Mouse (Mus musculus): ENCODE data around the gene Gm28308. TPM values are rescaled to one million over a fixed set of nuclear protein-coding genes. Genes with fewer than 3 reads are reported as not detected.

Gene Gm28308
- total RNA-seq, 2 experiments from 2014 or later: not detected

DNA sequence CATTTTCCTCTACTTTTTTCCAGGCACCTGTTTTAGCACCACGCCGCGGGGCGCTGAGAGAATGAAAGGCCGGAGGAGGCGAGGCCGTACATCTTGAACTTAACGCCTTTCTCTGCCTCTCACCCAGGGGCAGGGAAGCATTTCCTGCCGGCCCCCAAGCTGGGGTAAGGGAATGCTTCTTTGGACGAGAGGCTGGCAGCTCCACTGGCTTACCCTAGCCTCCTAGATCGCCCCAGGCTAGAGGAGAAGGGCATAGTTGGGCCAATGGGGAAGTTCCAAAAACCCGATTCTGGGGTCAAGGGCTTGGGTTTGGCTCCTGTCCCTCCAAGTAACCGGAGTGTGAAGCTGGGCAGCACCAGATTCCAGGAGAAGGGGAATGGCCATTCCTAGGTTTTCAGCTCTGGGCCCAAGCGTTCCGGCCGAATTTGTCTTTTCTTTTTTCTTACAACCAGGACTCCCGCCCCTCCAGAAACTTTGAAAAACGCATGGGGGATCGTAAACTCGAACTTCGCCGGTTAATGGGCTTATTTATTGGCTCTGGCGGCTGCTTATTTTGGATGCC is 19.9 kb upstream of the Gm28308 start:
- DNase-seq (ENCODE audit: low spot score in 2 of 2): no peak

- no peak for DNase-seq (ENCODE audit: low spot score in 2 of 2)
These were observed 19.4 kb upstream of the Gm28308 start for GRCm38 (mm10) chr6:52232568-52232965.

DNA sequence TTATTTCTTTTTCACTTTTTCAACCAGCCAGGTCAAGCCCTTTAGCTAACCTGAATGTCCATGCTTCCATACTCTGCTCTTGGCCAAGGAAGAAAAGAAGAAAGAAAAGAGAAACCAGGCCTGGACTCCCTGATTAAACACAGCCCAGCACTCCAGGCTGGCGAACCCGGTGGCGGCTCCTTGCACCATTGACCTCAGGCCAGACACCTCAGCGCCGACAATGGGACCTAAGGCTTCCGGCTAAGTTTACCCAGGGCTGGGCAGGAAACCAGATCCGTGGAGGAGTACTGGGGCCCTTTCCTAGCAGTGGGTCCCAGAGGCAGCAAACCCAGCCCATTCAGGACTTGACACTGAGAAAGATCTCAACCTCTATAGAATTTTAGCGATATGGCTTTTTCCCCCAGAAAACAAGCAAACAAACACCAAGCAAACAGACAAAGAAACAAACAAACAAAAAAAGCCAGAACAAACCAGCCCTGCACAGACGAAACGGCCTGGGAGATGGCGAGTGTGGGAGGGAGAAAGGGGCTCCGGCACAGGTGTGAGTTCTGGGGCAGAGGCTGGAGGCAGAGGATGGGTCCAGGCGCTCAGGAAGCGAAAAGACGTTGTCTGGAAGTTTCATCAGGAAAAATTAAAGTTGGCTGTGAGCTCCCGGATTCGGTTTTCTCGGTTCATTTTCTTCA is 18.9 kb upstream of the Gm28308 start:
- DNase-seq (ENCODE audit: low spot score in 2 of 2): no peak

GRCm38 (mm10) chr6:52230516-52231165 is 17.5 kb upstream of the Gm28308 start, which contains the start of gene Hoxa9:
TSS of gene Hoxa9 (minus strand) at chr6:52231089.
- no peak for DNase-seq (ENCODE audit: low spot score in 2 of 2)

DNA sequence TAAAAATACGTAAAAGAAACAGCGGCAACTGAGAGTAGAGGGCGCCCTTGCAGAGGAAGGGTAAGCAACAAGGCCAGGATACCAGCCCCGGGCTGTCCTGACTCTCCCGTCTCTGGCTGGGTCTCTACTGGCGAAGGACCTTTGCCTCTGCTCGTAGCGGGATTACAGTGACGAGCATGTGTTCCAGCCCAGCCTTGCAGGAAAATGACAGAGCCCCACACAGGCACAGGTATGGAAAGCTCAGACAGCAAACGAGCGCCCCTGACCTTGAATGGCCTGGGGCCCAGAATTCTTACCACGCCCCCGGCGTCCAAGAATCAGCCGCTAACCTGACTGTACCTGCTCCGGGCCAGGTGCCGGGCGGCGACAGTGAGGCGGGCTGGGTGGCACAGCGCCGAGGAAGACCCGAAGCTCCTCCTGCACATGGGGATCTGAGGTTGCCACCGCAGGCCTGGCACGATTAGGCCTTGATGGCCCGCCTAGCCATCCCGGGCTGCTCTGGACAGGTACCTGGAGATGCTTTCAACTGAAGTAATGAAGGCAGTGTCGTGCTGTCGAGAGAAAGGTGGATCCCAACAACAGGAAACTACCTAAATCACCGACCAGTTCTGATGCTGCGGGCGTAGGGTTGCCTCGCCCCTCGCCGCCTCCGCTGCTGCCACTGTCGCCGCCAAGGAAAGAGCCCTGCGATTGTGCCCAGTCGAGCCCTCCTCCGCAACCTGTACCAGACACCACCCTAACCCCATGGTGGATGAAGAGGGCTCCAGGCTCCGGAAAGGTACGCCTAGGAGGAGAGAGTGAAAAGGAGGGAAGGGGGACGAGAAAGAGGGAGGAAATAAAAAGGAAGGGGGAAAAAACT is 16.6 kb upstream of the Gm28308 start:
- DNase-seq (ENCODE audit: low spot score in 2 of 2): no peak

GRCm38 (mm10) chr6:52228475-52229465 is 15.6 kb upstream of the Gm28308 start:
- DNase-seq (ENCODE audit: low spot score in 2 of 2): no peak

DNA sequence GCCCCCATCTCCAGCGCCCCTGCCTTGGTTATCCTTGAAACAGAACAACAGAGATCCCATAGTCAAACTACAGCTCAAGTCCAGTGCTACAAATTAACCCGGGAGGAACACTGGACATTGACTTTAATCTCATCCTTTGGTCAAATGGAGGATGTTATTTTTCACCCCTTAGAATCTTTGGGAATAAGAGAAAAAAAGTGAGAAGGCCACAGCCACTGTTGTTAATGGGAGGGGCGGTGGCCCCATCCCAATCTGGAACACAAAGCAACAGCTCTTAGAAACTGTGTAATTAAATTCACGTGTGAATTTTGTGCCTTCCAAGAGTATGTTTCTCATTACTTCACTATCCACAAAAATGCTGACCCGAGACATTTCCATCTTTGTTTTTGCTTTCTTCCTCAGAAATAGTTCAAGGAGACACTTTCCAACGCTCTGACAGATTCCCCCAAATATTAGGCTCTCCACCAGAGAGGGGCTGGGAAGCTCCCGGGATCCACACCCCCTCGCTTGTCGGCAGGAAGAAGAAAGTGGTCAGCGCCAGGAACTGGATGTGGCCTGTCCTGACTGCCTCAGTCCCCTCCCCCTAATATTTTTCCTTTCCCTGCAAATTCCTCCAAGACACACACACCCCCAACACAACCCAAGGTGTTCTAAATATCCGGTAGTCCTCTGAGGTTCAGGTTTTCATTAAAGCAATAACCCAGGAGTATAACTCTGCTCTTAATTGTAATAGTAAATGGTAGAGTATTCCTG is 14.5 kb upstream of the Gm28308 start:
- no peak for DNase-seq (ENCODE audit: low spot score in 2 of 2)

- DNase-seq (ENCODE audit: low spot score in 2 of 2): no peak
These were observed 13.6 kb upstream of the Gm28308 start for GRCm38 (mm10) chr6:52226569-52227257.

GRCm38 (mm10) chr6:52225612-52226568 is 12.8 kb upstream of the Gm28308 start:
- DNase-seq (ENCODE audit: low spot score in 2 of 2): no peak

- DNase-seq (ENCODE audit: low spot score in 2 of 2): no peak
These were observed 11.9 kb upstream of the Gm28308 start for GRCm38 (mm10) chr6:52224895-52225611.

DNA sequence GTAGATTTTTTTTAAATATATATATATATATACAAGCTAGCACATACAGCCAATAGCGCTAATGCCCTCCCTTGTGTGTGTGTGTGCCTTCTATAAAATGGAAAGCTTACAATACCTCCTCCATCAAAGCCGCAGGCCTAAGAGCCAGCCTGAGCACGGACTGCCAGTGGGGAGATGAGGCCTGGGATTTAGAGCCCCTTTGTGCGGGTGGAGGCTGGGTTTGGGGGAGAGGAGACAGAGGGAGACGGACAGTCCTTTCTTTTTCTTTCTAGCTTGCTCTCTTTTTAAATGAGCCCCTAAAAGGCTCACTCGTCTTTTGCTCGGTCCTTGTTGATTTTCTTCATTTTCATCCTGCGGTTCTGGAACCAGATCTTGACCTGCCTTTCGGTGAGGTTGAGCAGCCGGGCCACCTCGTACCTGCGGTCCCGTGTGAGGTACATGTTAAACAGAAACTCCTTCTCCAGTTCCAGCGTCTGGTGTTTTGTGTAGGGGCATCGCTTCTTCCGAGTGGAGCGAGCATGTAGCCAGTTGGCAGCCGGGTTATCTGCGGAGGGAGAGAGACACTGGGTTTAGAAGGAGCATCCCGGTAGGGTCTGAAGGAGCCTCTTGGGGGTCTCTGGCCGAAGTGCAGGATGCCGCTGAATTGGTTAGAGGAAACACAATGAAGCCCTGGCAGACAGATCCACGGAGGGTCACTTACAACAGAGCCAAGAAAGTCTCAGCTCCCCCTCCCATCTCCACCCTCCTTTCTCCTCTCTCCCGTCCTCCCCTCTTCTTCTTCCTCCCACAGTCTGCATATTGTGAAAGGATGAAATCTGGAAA is 11.0 kb upstream of the Gm28308 start:
- DNase-seq (ENCODE audit: low spot score in 2 of 2): no peak

DNA sequence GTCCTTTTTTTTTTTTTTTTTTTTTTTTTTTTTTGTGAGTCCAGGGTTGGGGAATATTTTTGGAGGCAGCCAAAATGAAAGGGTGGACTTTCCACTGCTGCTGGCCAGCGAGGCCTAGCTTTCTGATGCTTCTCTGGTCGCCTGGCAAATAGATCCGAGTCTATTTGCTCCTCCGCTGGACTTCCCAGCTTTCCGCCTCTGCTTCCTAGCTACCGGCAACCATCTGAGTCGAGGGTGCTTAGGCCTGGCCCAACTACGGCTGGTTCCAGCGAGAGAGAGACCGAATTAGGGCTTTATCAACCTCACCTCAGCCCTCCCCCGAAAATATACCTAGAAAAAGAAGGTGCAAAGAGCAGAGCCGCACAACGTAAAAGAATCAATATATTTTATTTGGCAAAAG is 9.6 kb upstream of the Gm28308 start:
- no peak for DNase-seq (ENCODE audit: low spot score in 2 of 2)

DNA sequence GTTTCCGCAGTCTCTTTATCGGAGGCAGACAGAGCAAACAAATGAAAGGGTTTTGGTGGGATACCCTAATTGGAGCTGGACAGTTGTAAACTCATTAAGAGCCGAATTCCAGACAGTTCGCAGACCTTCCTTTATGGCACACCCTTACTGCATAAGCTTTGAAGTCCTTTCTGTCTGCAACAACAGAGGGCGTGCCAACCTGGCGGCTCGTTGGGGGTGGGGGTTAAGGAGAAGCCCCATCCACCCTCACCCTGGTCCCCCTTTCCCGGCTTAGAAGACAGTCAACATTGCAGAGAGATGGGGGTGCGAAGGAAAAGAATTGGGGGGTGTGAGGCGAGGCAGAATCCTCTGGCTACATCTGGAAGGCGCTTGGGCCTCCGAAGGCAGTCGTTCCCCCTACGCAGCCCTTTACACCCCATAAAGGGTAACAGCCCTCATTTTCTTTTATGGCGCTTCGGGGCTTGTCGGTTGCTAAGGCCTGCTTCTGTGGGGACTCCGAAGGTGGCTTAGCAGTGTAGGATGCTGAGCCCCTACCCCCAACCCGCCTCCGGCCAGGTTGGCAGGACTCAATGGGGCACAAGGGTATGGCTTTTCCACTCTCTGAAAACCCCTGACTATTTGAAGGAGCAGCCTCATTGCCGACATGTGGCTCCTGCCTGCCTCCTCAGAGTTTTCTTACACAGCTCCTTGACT is 9.0 kb upstream of the Gm28308 start:
- DNase-seq (ENCODE audit: low spot score in 2 of 2): no peak

DNA sequence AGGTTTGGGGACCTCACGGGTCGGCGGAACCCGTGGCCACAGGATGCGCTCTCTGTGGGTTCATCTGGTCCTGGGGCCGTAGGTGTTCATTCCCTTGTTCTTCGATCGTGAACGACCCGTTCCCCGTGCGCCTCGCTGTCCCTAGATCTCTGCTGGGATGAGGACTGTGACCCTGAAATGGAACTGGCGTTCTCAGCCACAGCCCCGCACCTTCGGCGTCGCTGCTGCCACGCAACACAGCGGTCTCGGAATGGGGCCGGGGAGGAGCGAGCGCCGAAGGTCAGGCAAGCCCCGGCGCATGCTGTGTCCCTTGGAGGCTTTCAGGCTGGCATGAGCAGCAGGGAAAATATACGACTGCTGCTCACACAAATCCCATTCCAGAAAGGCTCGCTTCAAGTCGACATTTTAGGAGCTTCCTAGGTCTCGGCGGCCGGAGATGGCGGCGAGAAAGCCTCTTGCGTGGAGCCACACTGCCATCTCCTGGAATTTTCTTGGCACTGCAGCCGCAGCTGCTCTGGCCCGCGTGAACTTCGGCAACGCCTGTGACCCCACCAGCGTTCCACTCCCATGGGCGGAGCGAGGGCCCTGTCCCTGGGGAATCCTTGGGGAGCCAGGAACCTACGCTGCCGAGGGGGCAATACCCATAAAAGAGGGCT is 8.3 kb upstream of the Gm28308 start, which contains the start of gene Hoxa7:
TSS of gene Hoxa7 (minus strand) at position 518 of the 656 bp plus-strand sequence.
- peak; percentile 87 to 89 for DNase-seq (ENCODE audit: low spot score in 2 of 2)

- DNase-seq (ENCODE audit: low spot score in 2 of 2): no peak
These were observed 7.7 kb upstream of the Gm28308 start for GRCm38 (mm10) chr6:52220865-52221310.
